Mouse (Mus musculus) forebrain, embryonic 11.5 days (tissue): ENCODE results near the gene Gli1. TPM values are rescaled to one million over a fixed set of nuclear protein-coding genes. Genes with fewer than 3 reads are reported as not detected.

Experiments
- ATAC-seq: fragments of 200-750 bp; cut with Nextera tagmentation; replicated peaks from 2 replicates; pipeline ENCODE4 v1.8.0; 2017; ENCODE audit warnings: moderate TSS enrichment; ENCODE audit not compliant: low FRiP score
- DNase-seq: peaks from one replicate; pipeline ENCODE4 v3.0.0-alpha.2; 2017; ENCODE audit warnings: low spot score
- H3K27ac ChIP-seq: fragments of 300-500 bp; sonication (generic); 2 replicates; pipeline ENCODE4 v1.5.1; 2014; ENCODE audit warnings: low read depth, low read length
- H3K27me3 ChIP-seq: fragments of 300-500 bp; sonication (generic); 2 replicates; pipeline ENCODE4 v1.6.1; 2014; ENCODE audit warnings: mild to moderate bottlenecking, low read length, mixed read lengths; ENCODE audit not compliant: control insufficient read depth, insufficient read depth
- H3K36me3 ChIP-seq: fragments of 300-500 bp; sonication (generic); 2 replicates; pipeline ENCODE4 v1.6.1; 2014; ENCODE audit warnings: mild to moderate bottlenecking, low read length, moderate library complexity, mixed read lengths; ENCODE audit not compliant: control insufficient read depth, insufficient read depth
- H3K4me1 ChIP-seq: fragments of 300-500 bp; sonication (generic); replicated peaks from 2 replicates; pipeline ENCODE4 v1.6.1; 2014; ENCODE audit warnings: low read length, mixed read lengths; ENCODE audit not compliant: control insufficient read depth, insufficient read depth
- H3K4me2 ChIP-seq: fragments of 300-500 bp; sonication (generic); 2 replicates; pipeline ENCODE4 v1.6.1; 2014; ENCODE audit warnings: low read depth, mild to moderate bottlenecking, low read length, moderate library complexity, mixed read lengths; ENCODE audit not compliant: severe bottlenecking
- H3K4me3 ChIP-seq: fragments of 300-500 bp; sonication (generic); 2 replicates; pipeline ENCODE4 v1.5.1; 2014; ENCODE audit warnings: low read depth, low read length
- H3K9ac ChIP-seq: fragments of 300-500 bp; sonication (generic); 2 replicates; pipeline ENCODE4 v1.6.1; 2014; ENCODE audit warnings: low read length
- H3K9me3 ChIP-seq: fragments of 300-500 bp; sonication (generic); 2 replicates; pipeline ENCODE4 v1.6.1; 2016; ENCODE audit warnings: low read length, mixed read lengths; ENCODE audit not compliant: control insufficient read depth
- WGBS: fragments of 180-500 bp; shearing (Covaris S2); extraction: QIAGEN DNeasy Blood & Tissue Kit; methylation state at CpG from one replicate; pipeline ENCODE4 v1.1.7; 2014; 5-methylcytosine and 5-hydroxymethylcytosine counted together
- polyA plus RNA-seq: library from polyadenylated mRNA; unstranded; fragments of >200 nt; fragmentation: Nextera tagmentation; extraction: Ambion mirVana; gene quantifications from 2 replicates; pipeline ENCODE4 v1.2.1, GENCODE M21; 2014

Gli1 gene
- polyA plus RNA-seq, 1 experiment from 2014 or later = 6.1 TPM

DNA sequence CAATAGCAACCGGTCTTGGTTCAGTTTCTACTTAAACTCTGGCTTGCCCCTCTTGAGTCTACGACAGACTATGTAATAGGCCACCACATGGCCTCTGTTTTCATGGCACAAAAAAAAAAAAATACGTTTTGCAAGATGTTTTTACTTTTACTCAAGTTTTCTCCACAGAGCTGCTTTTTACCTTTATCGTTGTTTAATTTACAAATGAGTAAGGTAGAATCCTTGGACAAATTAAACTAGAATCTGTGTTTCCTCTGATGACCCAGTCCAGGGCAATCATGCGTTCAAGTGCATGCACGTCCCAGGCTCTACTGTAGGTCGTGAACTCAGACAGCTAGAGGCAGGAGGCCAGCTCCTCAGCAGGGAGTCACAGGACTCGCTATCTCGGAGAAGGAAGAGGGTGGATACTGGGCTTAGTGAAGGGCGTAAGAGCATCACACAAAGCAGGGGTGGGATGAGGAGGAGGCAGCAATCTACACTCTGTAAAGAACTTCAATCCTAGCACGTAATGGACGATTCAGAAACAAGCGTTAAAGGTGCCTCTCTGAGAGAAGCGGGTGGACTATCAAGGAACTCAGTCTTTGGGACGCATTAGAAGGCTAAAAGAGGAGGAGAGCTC is 52.1 kb downstream of the Gli1 start:
- peak; percentile 69 for DNase-seq
- Histone ChIP-seq H3K36me3 (peaks cover 4% of the 10 kb centered on the region; the same call in 1 of the 2 replicates), H3K27ac (peak overlapping the region; percentile 96), H3K4me3 (peak overlapping the region; percentile 49), H3K9me3 (no peaks in the 10 kb centered on the region), H3K9ac (peak overlapping the region; percentile 65), H3K27me3 (no peaks in the 10 kb centered on the region), H3K4me1 (peaks cover 21% of the 10 kb centered on the region), H3K4me2 (peak overlapping the region; percentile 90)
- ATAC-seq = peak; percentile 9
- WGBS = 2% methylated on average over 15 of the region's 15 CpGs

DNA sequence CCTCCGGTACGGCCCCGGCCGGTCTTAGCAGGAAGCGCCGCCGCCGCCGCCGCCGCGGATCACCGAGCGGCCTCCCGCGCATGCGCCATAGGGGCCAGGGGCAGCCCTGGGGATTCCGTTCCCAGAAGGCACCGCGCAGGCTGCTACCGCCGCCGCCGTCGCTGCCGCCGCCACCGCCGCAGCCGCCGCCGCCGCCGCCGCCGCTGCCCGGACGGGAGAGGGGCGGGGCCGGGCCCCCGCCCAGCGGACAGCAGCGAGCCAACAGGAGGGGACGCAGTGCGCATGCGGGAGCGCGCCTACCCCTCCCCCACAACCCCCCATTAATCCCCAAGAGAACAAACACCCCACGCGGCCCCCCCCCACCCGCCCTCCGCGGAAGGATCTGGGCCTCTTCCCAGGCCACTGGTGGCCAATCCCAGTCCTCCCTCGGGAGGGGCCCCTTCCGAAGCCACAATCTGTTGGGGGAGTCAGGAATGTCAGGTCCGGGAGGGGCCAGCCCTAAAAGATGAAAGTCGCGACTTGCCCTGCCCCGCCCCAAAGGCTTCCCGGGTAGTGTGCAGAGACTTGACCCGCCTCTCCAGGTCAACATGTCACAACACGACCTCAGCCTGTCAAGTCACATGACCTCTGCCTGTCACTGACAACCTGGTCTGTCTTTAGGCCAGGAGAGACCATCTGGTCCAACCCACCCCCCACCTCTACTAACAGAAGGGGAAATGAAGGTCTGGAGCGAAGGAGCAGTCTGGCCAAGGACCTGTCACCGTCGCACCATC is 52.8 kb downstream of the Gli1 start, which contains the start of gene Mbd6:
TSS of gene Mbd6 (minus strand) at position 219 of the 773 bp plus-strand sequence.
- H3K4me3 ChIP-seq = peak within 1 kb of the TSS; percentile 49
- peaks cover 21% of the 10 kb centered on the region for H3K4me1 ChIP-seq
- H3K27ac ChIP-seq = peak within 1 kb of the TSS; percentile 96
- under 1% methylated on average over 37 of the region's 65 CpGs for WGBS
- H3K9ac ChIP-seq = peak within 1 kb of the TSS; percentile 65
- H3K36me3 ChIP-seq = peaks cover 1% of the 10 kb centered on the region; the same call in 1 of the 2 replicates
- ATAC-seq = peak; percentile 29
- H3K27me3 ChIP-seq = no peaks in the 10 kb centered on the region
- no peaks in the 10 kb centered on the region for H3K9me3 ChIP-seq
- DNase-seq = peak; percentile 95
- peak within 1 kb of the TSS; percentile 90 for H3K4me2 ChIP-seq

DNA sequence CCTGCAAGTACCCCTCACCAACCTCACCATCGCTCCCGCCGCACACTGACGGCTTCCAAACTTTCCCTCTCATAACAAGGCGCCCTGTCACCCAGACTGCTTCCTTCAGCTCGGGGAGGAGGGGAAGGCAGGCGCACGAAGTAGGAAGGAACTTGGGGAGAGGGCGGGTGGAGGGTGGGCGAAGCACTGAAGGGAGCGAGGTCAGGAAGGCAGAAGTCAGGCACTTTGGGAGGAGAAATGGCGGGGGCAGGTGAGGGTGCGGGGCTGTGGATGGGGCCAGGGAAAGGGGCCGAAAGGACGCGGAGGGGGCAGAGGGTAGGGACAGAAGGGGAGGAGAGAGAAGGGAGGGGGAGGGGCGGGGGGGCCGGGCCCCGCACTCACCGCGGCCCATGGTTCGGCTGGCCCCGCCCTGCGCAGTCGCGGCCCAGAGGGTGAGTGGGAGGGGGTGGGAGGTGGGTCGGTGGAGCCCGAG is 53.4 kb downstream of the Gli1 start:
- peak overlapping the region; percentile 65 for H3K9ac ChIP-seq
- H3K36me3 ChIP-seq = peaks cover 8% of the 10 kb centered on the region; the same call in 1 of the 2 replicates
- peak overlapping the region; percentile 49 for H3K4me3 ChIP-seq
- no peaks in the 10 kb centered on the region for H3K9me3 ChIP-seq
- H3K27me3 ChIP-seq = no peaks in the 10 kb centered on the region
- peak overlapping the region; percentile 96 for H3K27ac ChIP-seq
- no peak for DNase-seq
- WGBS = 1% methylated on average over 23 of the region's 28 CpGs
- peak; percentile 1 for ATAC-seq
- peaks cover 21% of the 10 kb centered on the region for H3K4me1 ChIP-seq
- H3K4me2 ChIP-seq = peak overlapping the region; percentile 90

DNA sequence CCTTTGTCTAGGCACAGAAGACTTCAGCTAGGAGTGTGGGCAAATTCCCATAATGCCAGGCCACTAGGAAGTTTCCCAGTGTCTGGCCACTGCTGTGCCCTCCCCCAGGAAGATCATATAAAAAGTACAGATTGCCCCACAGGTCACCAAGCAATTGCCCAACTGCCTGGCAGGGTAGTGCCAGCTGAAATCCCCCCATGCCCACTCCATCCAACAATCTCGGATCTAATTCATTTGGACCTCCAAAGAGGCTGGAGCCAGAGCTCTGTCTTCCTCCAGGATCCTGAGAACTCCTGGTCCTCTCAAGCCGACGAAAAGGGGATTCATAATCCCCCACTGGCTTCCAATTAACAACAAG is 53.9 kb downstream of the Gli1 start:
- 1% methylated on average over 3 of the region's 3 CpGs for WGBS
- Histone ChIP-seq H3K9ac (peak overlapping the region; percentile 65), H3K27ac (peak overlapping the region; percentile 96), H3K4me1 (peaks cover 21% of the 10 kb centered on the region), H3K27me3 (no peaks in the 10 kb centered on the region), H3K36me3 (peaks cover 12% of the 10 kb centered on the region; the same call in 1 of the 2 replicates), H3K4me2 (peak overlapping the region; percentile 90), H3K4me3 (peak overlapping the region; percentile 49), H3K9me3 (no peaks in the 10 kb centered on the region)
- no peak for ATAC-seq
- no peak for DNase-seq

- ATAC-seq = no peak
- Histone ChIP-seq H3K4me3 (peak overlapping the region; percentile 49), H3K9me3 (no peaks in the 10 kb centered on the region), H3K9ac (peak overlapping the region; percentile 65), H3K4me1 (peaks cover 20% of the 10 kb centered on the region), H3K27me3 (no peaks in the 10 kb centered on the region), H3K4me2 (peak overlapping the region; percentile 90), H3K27ac (peak overlapping the region; percentile 96), H3K36me3 (peaks cover 16% of the 10 kb centered on the region; the same call in 1 of the 2 replicates)
- DNase-seq = no peak
- 78% methylated on average over 15 of the region's 15 CpGs for WGBS
Observed at GRCm38 (mm10) chr10:127287271-127287935, 54.4 kb downstream of the Gli1 start.

DNA sequence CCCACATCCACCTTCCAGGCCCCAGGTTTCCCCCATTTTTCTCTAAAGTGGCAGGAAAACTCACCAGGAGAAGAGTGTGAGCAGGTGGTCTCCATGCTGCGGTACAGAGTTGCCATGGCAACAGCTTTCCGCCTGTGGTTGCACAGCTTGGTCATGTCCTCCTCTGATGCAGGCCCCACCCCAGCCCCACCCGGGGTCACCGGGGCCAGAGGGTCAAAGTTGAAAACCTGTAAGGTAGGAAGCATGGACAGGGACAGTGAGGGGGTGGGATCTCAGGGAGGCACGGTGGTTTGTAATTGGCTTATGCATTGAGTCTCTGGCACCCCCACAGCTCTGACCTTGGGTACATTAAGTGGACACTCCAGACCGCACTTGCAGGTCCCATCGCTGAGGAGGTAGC is 55.0 kb downstream of the Gli1 start:
- Histone ChIP-seq H3K36me3 (peaks cover 20% of the 10 kb centered on the region; the same call in 1 of the 2 replicates), H3K27me3 (no peaks in the 10 kb centered on the region), H3K4me2 (peak overlapping the region; percentile 90; the same call in 1 of the 2 replicates), H3K27ac (no peak overlapping the region), H3K4me1 (peaks cover 17% of the 10 kb centered on the region), H3K9me3 (no peaks in the 10 kb centered on the region), H3K4me3 (peak overlapping the region; percentile 49; the same call in 1 of the 2 replicates), H3K9ac (no peak overlapping the region; the same call in 1 of the 2 replicates)
- DNase-seq (no peak), ATAC-seq (no peak)
- 57% methylated on average over 7 of the region's 7 CpGs for WGBS

GRCm38 (mm10) chr10:127286194-127286593 is 55.6 kb downstream of the Gli1 start:
- Histone ChIP-seq H3K4me1 (peaks cover 15% of the 10 kb centered on the region), H3K9ac (no peak overlapping the region; the same call in 1 of the 2 replicates), H3K4me3 (peak overlapping the region; percentile 49; the same call in 1 of the 2 replicates), H3K9me3 (no peaks in the 10 kb centered on the region), H3K27ac (no peak overlapping the region), H3K36me3 (peaks cover 20% of the 10 kb centered on the region; the same call in 1 of the 2 replicates), H3K4me2 (peak overlapping the region; percentile 13; the same call in 1 of the 2 replicates), H3K27me3 (no peaks in the 10 kb centered on the region)
- 78% methylated on average over 7 of the region's 7 CpGs for WGBS
- ATAC-seq (no peak), DNase-seq (no peak)

- ATAC-seq (no peak), DNase-seq (no peak)
- no peaks in the 10 kb centered on the region for H3K27me3 ChIP-seq
- H3K36me3 ChIP-seq = peaks cover 20% of the 10 kb centered on the region; the same call in 1 of the 2 replicates
- no peak overlapping the region for H3K27ac ChIP-seq
- H3K9ac ChIP-seq = no peak overlapping the region
- H3K4me1 ChIP-seq = peaks cover 15% of the 10 kb centered on the region
- WGBS = 70% methylated on average over 9 of the region's 13 CpGs
- no peak overlapping the region for H3K4me3 ChIP-seq
- no peaks in the 10 kb centered on the region for H3K9me3 ChIP-seq
- no peak overlapping the region for H3K4me2 ChIP-seq
Observed at GRCm38 (mm10) chr10:127285644-127286043, 56.1 kb downstream of the Gli1 start.
